Mouse (Mus musculus): ENCODE measurements around the gene Sh3kbp1. TPM values are rescaled to one million over a fixed set of nuclear protein-coding genes. Genes with fewer than 3 reads are reported as not detected.

The Sh3kbp1 gene
- polyA plus RNA-seq, 1 experiment, result 37.6 TPM

DNA sequence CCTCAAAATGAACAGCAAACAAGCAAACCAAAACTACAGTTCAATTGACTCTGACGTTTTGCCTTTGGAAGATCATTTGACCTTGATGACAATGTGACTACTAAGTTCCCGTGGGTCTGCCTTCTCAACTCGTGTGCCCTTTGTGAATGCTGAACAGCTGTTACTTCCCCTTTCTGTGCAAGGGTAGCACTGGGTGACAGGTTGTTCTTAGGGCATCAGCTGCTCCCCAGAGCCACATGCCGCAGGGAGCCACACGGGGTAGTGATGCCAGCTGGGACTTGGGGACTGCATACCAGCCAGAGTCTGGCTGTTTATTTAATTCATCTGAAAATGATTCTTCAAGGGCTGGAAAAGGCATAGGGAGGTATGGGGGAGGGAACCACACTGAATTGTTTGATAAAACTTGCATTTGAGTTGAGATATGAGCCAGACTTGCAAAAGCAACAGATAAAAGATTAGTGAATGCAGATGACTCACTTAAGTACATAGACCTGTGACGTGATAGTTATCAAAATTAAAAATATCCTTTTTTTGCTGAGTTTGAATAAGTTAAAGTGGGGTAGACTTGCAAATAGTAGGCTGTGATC is 108.5 kb downstream of the Sh3kbp1 start:
- no peak for DNase-seq (ENCODE audit: extremely low spot score in 1 of 2, low spot score in 1 of 2)

- no peak for DNase-seq (ENCODE audit: extremely low spot score in 1 of 2, low spot score in 1 of 2)
These were observed 110.3 kb downstream of the Sh3kbp1 start for GRCm38 (mm10) chrX:159737344-159737743.

GRCm38 (mm10) chrX:159744035-159744434 is 117.0 kb downstream of the Sh3kbp1 start:
- DNase-seq (ENCODE audit: extremely low spot score in 1 of 2, low spot score in 1 of 2), result no peak

- no peak for DNase-seq (ENCODE audit: extremely low spot score in 1 of 2, low spot score in 1 of 2)
These were observed 117.5 kb downstream of the Sh3kbp1 start for GRCm38 (mm10) chrX:159744620-159745019.

- peak in 1 of 2 experiments; percentile 38 for DNase-seq (ENCODE audit: extremely low spot score in 1 of 2, low spot score in 1 of 2)
These were observed 124.8 kb downstream of the Sh3kbp1 start for GRCm38 (mm10) chrX:159751834-159752233.

DNA sequence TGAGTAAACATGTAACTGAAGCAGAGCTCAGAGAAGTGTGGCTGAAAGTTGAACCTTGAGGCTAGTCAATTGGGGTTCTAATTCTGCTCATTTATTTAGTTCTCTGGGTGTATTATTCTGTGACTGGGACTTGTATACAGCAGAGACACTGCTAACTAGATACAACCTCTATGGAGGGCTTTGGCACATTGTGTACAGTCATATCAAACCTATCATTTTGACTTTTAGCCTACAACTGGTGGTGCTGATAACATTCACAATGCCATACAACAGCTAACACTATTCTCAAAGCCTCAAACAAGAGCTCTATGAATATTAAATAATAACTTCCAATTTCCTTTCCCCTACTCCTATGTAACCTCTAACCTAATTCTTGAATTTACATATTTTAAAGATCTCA is 129.2 kb downstream of the Sh3kbp1 start:
- DNase-seq (ENCODE audit: extremely low spot score in 1 of 2, low spot score in 1 of 2), result no peak

DNA sequence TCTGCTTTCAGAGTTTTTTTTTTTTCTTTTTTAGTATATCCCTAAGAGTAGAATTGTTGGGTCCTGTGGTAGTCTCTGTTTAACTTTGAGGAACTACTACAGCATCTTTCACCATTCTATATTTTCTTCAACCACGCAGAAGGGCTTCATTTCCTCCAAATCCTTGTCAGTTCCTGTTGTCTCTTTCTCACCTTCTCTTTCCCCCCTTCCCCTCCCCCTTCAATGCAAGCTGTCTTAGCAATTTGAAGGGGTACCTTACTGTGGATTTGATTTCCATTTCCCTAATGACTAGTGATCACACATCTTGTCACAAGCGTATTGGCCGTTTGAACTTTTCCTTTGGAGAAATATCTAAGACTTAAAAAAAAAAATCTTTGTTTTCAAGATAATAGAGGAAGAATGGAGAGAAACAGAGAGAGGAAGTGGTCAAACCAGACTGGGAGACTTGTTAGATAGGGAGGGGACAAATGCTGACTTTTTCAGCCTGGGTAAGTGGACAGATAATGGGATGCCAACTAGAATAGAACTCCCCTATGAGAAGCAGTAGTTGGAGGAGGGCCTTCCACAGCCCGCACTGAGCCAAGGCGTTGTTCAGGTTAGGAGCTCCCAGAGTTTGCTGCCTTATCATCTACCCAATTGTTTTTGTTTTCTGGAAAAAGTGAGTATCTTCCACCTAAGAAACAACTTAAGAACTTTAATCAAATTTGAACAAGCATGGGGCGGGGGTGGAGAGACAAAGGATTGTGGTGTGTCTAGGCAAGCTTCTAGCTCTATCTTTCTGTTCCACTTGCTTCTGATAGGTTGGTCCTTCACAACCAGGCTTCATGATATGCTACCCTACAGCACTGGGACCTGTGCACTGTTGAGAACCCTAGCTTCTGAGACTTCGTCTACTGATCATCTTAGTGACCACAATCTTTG is 130.1 kb downstream of the Sh3kbp1 start:
- no peak for DNase-seq (ENCODE audit: extremely low spot score in 1 of 2, low spot score in 1 of 2)

GRCm38 (mm10) chrX:159757854-159758540 is 130.9 kb downstream of the Sh3kbp1 start:
- DNase-seq (ENCODE audit: extremely low spot score in 1 of 2, low spot score in 1 of 2), result no peak

DNA sequence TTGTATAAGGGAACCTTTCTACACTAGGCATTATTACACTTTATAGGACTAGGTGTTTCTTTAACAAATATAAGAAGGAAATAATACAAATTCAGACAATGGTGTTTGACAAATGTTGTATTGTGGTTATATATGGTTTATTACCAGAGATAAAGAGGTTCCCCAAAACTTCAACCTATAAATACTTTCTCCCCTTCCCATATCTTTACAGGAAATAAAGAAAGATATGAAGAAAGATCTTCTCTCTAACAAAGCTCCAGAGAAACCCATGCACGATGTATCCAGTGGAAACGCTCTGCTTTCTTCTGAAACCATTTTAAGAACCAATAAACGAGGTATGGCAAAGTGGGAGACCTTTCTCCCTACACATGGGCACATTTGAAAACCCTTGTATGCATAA is 136.7 kb downstream of the Sh3kbp1 start:
- no peak for DNase-seq (ENCODE audit: extremely low spot score in 1 of 2, low spot score in 1 of 2)

- DNase-seq (ENCODE audit: extremely low spot score in 1 of 2, low spot score in 1 of 2), result no peak
These were observed 138.8 kb downstream of the Sh3kbp1 start for GRCm38 (mm10) chrX:159765850-159766249.

DNA sequence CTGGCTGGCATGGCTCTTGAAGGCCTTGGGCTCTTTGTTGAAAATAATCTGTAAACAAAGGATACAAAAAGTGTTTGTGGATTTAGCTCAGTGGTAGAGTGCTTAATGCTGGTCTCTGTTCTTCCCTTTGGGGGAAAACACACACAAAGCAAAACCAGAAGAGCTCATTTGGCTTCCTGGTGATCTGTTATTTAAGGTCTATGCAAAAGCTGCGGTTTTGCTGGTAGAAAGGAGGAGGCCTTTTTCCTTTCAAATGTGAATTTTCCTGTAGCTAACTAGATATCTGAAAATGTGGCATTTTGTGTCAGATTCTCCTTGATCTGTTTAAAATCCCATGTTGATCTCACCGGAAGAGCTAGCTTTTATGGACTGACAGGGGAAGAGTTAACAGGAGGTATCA is 141.9 kb downstream of the Sh3kbp1 start:
- DNase-seq (ENCODE audit: extremely low spot score in 1 of 2, low spot score in 1 of 2), result no peak

- DNase-seq (ENCODE audit: extremely low spot score in 1 of 2, low spot score in 1 of 2), result no peak
These were observed 142.7 kb downstream of the Sh3kbp1 start for GRCm38 (mm10) chrX:159769773-159770172.

GRCm38 (mm10) chrX:159772137-159772536 is 145.1 kb downstream of the Sh3kbp1 start:
- no peak for DNase-seq (ENCODE audit: extremely low spot score in 1 of 2, low spot score in 1 of 2)

GRCm38 (mm10) chrX:159775042-159775441 is 148.0 kb downstream of the Sh3kbp1 start:
- DNase-seq (ENCODE audit: extremely low spot score in 1 of 2, low spot score in 1 of 2), result no peak

DNA sequence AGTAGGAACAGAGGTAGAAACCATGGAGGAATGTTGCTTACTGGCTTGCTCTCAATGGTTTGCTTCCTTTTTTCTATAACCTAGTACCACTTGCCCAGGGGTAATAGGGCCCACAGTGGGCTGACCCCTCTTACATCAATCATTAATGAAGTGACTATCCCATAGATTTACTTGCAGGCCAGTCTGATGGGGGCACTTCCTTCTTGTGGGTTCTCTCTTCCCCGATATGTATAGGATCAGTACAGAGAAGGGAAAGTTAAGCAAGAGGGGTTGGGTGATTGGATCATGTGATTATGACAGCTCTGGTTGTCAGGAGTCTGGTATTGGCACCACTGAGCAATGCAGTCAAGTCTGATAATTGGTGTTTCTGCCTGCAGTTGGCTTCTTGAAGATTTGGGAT is 151.7 kb downstream of the Sh3kbp1 start:
- no peak for DNase-seq (ENCODE audit: extremely low spot score in 1 of 2, low spot score in 1 of 2)

GRCm38 (mm10) chrX:159790516-159790915 is 163.4 kb downstream of the Sh3kbp1 start:
- peak; percentile 2 to 43 for DNase-seq (ENCODE audit: extremely low spot score in 1 of 2, low spot score in 1 of 2)

DNA sequence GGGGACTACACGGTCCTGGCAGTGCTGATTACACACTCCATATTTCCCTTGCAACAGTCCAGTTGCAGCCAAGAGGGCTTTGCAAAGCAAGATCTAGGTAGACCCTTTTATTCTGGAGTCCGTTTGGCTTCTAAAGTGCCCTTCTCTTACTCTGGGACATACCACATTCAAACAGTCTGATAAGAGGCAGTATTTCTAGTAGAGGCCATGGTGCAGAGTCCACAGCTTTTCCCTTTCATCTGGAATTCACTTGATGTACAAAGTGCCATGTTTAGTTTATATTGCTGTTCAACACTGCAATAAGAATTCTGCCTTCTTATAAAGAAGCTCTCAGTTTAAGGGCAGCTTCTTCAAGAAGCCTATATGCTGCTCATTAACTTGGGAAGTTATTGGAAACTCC is 168.5 kb downstream of the Sh3kbp1 start:
- DNase-seq (ENCODE audit: extremely low spot score in 1 of 2, low spot score in 1 of 2), result no peak

- DNase-seq (ENCODE audit: extremely low spot score in 1 of 2, low spot score in 1 of 2), result no peak
These were observed 177.3 kb downstream of the Sh3kbp1 start for GRCm38 (mm10) chrX:159804371-159804770.

DNA sequence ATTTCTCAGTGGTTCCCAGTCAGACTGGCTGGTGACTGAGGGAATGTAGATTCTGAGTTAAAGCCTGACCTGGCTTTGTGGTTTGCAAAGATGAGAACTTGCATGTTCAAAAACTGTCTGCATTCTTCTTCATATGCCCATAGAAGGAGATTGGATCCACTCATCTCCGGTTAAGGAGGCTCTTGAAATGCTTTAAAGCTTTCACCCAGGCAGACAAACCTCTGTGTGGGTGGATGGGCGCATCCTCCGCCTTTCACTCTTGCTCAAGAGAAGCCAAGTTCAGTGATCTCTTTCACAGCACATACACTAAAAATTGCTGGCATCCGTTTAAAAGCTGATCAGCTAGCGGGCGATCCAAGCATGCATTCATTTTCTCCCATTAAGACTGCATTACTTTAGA is 182.4 kb downstream of the Sh3kbp1 start:
- peak in 1 of 2 experiments; percentile 11 for DNase-seq (ENCODE audit: extremely low spot score in 1 of 2, low spot score in 1 of 2)

GRCm38 (mm10) chrX:159810469-159810868 is 183.4 kb downstream of the Sh3kbp1 start:
- DNase-seq (ENCODE audit: extremely low spot score in 1 of 2, low spot score in 1 of 2), result no peak

DNA sequence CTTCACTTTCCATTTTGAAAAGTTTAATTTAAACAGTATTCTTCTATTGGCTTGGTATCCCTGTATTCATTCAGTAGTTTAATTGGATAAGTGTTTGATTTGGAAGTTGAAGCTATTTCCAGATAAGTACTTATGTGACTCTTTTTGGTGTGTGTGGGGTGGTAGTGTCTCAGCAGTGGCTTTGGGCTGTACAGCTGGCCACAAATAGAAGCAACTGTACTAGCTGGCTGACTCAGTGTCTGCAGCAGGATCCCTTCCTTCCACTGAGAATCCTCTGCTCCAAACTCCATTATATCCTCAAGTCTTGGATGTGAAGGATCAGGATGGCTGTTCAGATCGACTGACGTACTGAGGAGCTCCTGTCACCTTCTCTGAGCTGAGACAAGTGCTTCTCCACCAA is 190.4 kb downstream of the Sh3kbp1 start:
- peak in 1 of 2 experiments; percentile 7 for DNase-seq (ENCODE audit: extremely low spot score in 1 of 2, low spot score in 1 of 2)

All from frontal cortex, adult 2 months (tissue).